Mouse (Mus musculus) cerebellum, adult 2 months (tissue): Measurements from ENCODE around the gene Adamtsl1.

Source experiments
- CTCF ChIP-seq: fragments of 200-500 bp; IDR thresholded peaks from 2 replicates; pipeline ENCODE4 v1.5.1; 2011; ENCODE audit warnings: low read depth, mild to moderate bottlenecking, control low read depth, low read length, moderate library complexity, borderline replicate concordance; ENCODE audit not compliant: insufficient read depth
- POLR2A ChIP-seq: fragments of 200-500 bp; IDR thresholded peaks from 2 replicates; pipeline ENCODE4 v1.6.1; 2011; ENCODE audit warnings: low read length, control low read depth, borderline replicate concordance; ENCODE audit not compliant: insufficient read depth

GRCm38 (mm10) chr4:86053487-86054237 is 539.7 kb downstream of the Adamtsl1 start:
- TF ChIP-seq CTCF = no peak
- no peak for TF ChIP-seq POLR2A
